Mouse (Mus musculus) cerebellum, adult 9-11 months (tissue): ENCODE data around the gene Ap3m1.
A peak's percentile ranks its signal among the peaks of the same experiment; 100 is the strongest.
"Not testable (repeated sequence)": the region's sequence is repeated elsewhere in the genome, so short reads cannot be mapped to it uniquely, and the experiment has no call there.

Source experiments
- DNase-seq: peaks from one replicate; pipeline ENCODE4 v3.0.0; 2022

Gene Ap3m1

GRCm38 (mm10) chr14:21052112-21052780, at the start of gene Ap3m1, which contains the start of gene Adk:
TSS of gene Ap3m1 (minus strand) at chr14:21052508.
TSS of gene Adk (plus strand) at chr14:21052574.
- peak; percentile 92 for DNase-seq

GRCm38 (mm10) chr14:21101562-21101961, 49.3 kb upstream of the Ap3m1 start:
- DNase-seq: no peak

- DNase-seq: no peak
Measured at GRCm38 (mm10) chr14:21100876-21101275, 48.6 kb upstream of the Ap3m1 start.

- no peak for DNase-seq
Measured at GRCm38 (mm10) chr14:21099371-21099770, 47.1 kb upstream of the Ap3m1 start.

- no peak for DNase-seq
Measured at GRCm38 (mm10) chr14:21096689-21097088, 44.4 kb upstream of the Ap3m1 start.

GRCm38 (mm10) chr14:21096279-21096678, 44.0 kb upstream of the Ap3m1 start:
- no peak for DNase-seq

GRCm38 (mm10) chr14:21094161-21094560, 41.9 kb upstream of the Ap3m1 start:
- not testable (repeated sequence) for DNase-seq

GRCm38 (mm10) chr14:21090930-21091486, 38.7 kb upstream of the Ap3m1 start:
- DNase-seq: no peak

- DNase-seq: no peak
Measured at GRCm38 (mm10) chr14:21090400-21090799, 38.1 kb upstream of the Ap3m1 start.

GRCm38 (mm10) chr14:21088731-21089130, 36.4 kb upstream of the Ap3m1 start:
- DNase-seq: no peak

GRCm38 (mm10) chr14:21087390-21088060, 35.2 kb upstream of the Ap3m1 start:
- DNase-seq: no peak

- DNase-seq: no peak
Measured at GRCm38 (mm10) chr14:21086827-21087351, 34.6 kb upstream of the Ap3m1 start.

- DNase-seq: no peak
Measured at GRCm38 (mm10) chr14:21086106-21086505, 33.8 kb upstream of the Ap3m1 start.

- DNase-seq: no peak
Measured at GRCm38 (mm10) chr14:21085666-21086065, 33.4 kb upstream of the Ap3m1 start.

- no peak for DNase-seq
Measured at GRCm38 (mm10) chr14:21082823-21083222, 30.5 kb upstream of the Ap3m1 start.

GRCm38 (mm10) chr14:21078511-21078910, 26.2 kb upstream of the Ap3m1 start:
- DNase-seq: no peak

- DNase-seq: no peak
Measured at GRCm38 (mm10) chr14:21077939-21078338, 25.6 kb upstream of the Ap3m1 start.

GRCm38 (mm10) chr14:21076501-21077194, 24.3 kb upstream of the Ap3m1 start:
- DNase-seq: peak; percentile 67

- peak; percentile 98 for DNase-seq
Measured at GRCm38 (mm10) chr14:21075751-21076500, 23.6 kb upstream of the Ap3m1 start.

GRCm38 (mm10) chr14:21074398-21075320, 22.4 kb upstream of the Ap3m1 start:
- DNase-seq: peak; percentile 24

GRCm38 (mm10) chr14:21073981-21074380, 21.7 kb upstream of the Ap3m1 start:
- no peak for DNase-seq
